ENCODE assay signal across 10 mouse cellular contexts in the genomic region with DNA sequence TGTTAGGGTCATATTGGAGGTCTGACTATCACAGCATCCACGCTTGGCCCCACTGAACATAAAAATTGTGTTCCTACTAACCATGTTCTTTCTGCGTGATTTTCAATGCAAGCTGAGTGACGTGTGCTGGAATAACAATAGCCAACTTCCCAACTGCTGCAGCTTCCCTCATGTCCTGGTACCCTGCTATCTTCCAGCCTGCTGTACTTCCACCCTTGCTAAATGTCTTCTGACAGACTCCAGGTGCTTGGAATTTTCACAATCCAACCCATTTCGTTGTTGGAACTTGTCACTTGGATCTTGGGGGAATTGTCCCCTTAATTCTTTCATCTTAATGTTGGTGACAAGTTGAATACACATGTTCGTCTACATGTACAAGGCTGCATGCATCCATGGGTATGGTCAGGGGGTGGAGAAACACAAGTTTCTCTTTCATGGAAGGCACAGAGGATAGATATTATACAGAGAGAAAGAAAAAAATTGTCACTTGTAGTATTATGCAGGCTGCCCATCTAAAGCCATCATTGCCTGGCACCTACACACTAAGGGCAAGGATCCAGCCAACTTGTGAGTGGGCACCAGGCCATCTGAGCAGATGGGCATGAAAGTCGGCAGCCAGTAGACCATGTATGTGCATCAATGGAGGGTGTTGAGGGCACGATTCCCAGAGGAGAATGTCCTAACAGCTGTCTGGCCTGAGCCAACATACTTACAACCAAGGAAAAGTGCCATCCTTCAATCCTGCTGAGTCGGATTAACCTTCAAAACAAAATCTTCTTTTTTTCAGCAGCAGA.
DNase-seq lines count a peak whose midpoint lies in the region; ATAC-seq lines count a peak whose summit lies in the region.
"Had no signal": no experiment of that assay in that cellular context is flagged by ENCODE, and none has a peak within 500 bp of the region (broad histone marks: within the 10 kb centered on the region; RNA-seq: fewer than 3 reads in every experiment).

No protein-coding gene starts in this region.

- ATAC-seq in hindbrain, embryonic 15.5 days (ENCODE audit: low FRiP score, low read depth): peak; percentile 68
- no peak for ATAC-seq in hindbrain, embryonic 12.5 days (ENCODE audit: low FRiP score)

- DNase-seq in frontal cortex, postnatal 36 days (ENCODE audit: low spot score in 2 of 2): peak; percentile 52 to 80
- peak; percentile 78 to 83 for DNase-seq in layer of hippocampus, postnatal 10 days (ENCODE audit: low spot score in 2 of 2)
- peak; percentile 18 for DNase-seq in skeletal muscle tissue, adult 2 months (ENCODE audit: low read depth, low spot score)
- DNase-seq in embryo, embryonic 10.5 days (ENCODE audit: low spot score): no peak
- no peak for DNase-seq in limb, embryonic 10.5 days (ENCODE audit: low spot score)
- no peak for DNase-seq in embryo, embryonic 10 days (ENCODE audit: low spot score)

- H3K9me3 ChIP-seq in hindbrain, embryonic 15.5 days: no peaks in the 10 kb centered on the region
- no peaks in the 10 kb centered on the region for H3K9me3 ChIP-seq in hindbrain, embryonic 12.5 days (replicated peaks)
- no peaks in the 10 kb centered on the region for H3K9me3 ChIP-seq in limb, embryonic 10.5 days (replicated peaks)
- H3K9me3 ChIP-seq: stomach, embryonic 15.5 days had no signal

- WGBS in hindbrain, embryonic 15.5 days: 71% methylated on average over 8 of the region's 8 CpGs
- WGBS in hindbrain, embryonic 12.5 days: 86% methylated on average over 8 of the region's 8 CpGs
- WGBS in limb, embryonic 10.5 days: 92% methylated on average over 8 of the region's 8 CpGs

- H3K4me3 ChIP-seq in hindbrain, embryonic 15.5 days: no peak overlapping the region
- no peak overlapping the region for H3K4me3 ChIP-seq in hindbrain, embryonic 12.5 days
- H3K4me3 ChIP-seq in limb, embryonic 10.5 days: no peak overlapping the region
- H3K4me3 ChIP-seq: stomach, embryonic 15.5 days had no signal

- H3K27ac ChIP-seq in hindbrain, embryonic 15.5 days (replicated peaks): 0 out of 2 replicates have a peak overlapping the region, but pooled peaks have one; percentile 23
- H3K27ac ChIP-seq in hindbrain, embryonic 12.5 days: no peak overlapping the region
- no peak overlapping the region for H3K27ac ChIP-seq in limb, embryonic 10.5 days
- H3K27ac ChIP-seq: macrophage; stomach, embryonic 15.5 days had no signal

- no peak overlapping the region for H3K9ac ChIP-seq in hindbrain, embryonic 15.5 days
- H3K9ac ChIP-seq in hindbrain, embryonic 12.5 days: no peak overlapping the region
- H3K9ac ChIP-seq: stomach, embryonic 15.5 days had no signal

- no peaks in the 10 kb centered on the region for H3K27me3 ChIP-seq in hindbrain, embryonic 15.5 days
- no peaks in the 10 kb centered on the region for H3K27me3 ChIP-seq in hindbrain, embryonic 12.5 days
- H3K27me3 ChIP-seq in limb, embryonic 10.5 days (ENCODE audit: low read depth, poor library complexity, severe bottlenecking): no peaks in the 10 kb centered on the region
- H3K27me3 ChIP-seq: stomach, embryonic 15.5 days had no signal

- no peaks in the 10 kb centered on the region for H3K4me1 ChIP-seq in hindbrain, embryonic 15.5 days (replicated peaks)
- no peaks in the 10 kb centered on the region for H3K4me1 ChIP-seq in hindbrain, embryonic 12.5 days
- no peaks in the 10 kb centered on the region for H3K4me1 ChIP-seq in limb, embryonic 10.5 days
- H3K4me1 ChIP-seq: stomach, embryonic 15.5 days had no signal

- no peaks in the 10 kb centered on the region for H3K36me3 ChIP-seq in hindbrain, embryonic 15.5 days
- no peaks in the 10 kb centered on the region for H3K36me3 ChIP-seq in hindbrain, embryonic 12.5 days
- no peaks in the 10 kb centered on the region for H3K36me3 ChIP-seq in limb, embryonic 10.5 days
- H3K36me3 ChIP-seq: stomach, embryonic 15.5 days had no signal

- H3K4me2 ChIP-seq in hindbrain, embryonic 15.5 days: no peak overlapping the region
- no peak overlapping the region for H3K4me2 ChIP-seq in hindbrain, embryonic 12.5 days (replicated peaks)
- H3K4me2 ChIP-seq: stomach, embryonic 15.5 days had no signal

Comparison
In these comparisons a context has a peak if more than half of its experiments do, and no peak if none do; other contexts are left out.
1. DNase-seq: peak in frontal cortex, postnatal 36 days (2 of 2), layer of hippocampus, postnatal 10 days (2 of 2) and skeletal muscle tissue, adult 2 months (single experiment); none in embryo, embryonic 10.5 days (single experiment), limb, embryonic 10.5 days (single experiment) and embryo, embryonic 10 days (single experiment).